Mouse (Mus musculus) neural tube, postnatal 0 days (tissue): ENCODE measurements around the gene Vmn1r20. TPM values are rescaled to one million over a fixed set of nuclear protein-coding genes. Genes with fewer than 3 reads are reported as not detected.

Experiments
- polyA plus RNA-seq: library from polyadenylated mRNA; unstranded; fragments of >200 nt; fragmentation: Nextera tagmentation; extraction: Ambion mirVana; gene quantifications from 2 replicates; pipeline ENCODE4 v1.2.1, GENCODE M21; 2015

The Vmn1r20 gene
- polyA plus RNA-seq: not detected in 2 replicates

GRCm38 (mm10) chr6:57428630-57429029 is at the start of gene Vmn1r20:
Vmn1r20 (plus strand) TSS chr6:57428930.

GRCm38 (mm10) chr6:57395683-57396082 is 33.0 kb upstream of the Vmn1r20 start, which contains the start of gene Vmn1r18:
Vmn1r18 (minus strand) TSS chr6:57395783.

GRCm38 (mm10) chr6:57403480-57403879 is 25.2 kb upstream of the Vmn1r20 start, which contains the start of gene Vmn1r19:
Vmn1r19 (plus strand) TSS chr6:57403780.

Other genes with a start within 250 kb of the Vmn1r20 start
- not detected in 2 replicates for gene Vmn1r13, start 225.6 kb upstream of the Vmn1r20 start, polyA plus RNA-seq
- gene Vmn1r14, start 197.2 kb upstream of the Vmn1r20 start, polyA plus RNA-seq: not detected in 2 replicates
- not detected in 2 replicates for gene Vmn1r15, start 171.0 kb upstream of the Vmn1r20 start, polyA plus RNA-seq
- not detected in 2 replicates for gene Vmn1r16, start 99.4 kb upstream of the Vmn1r20 start, polyA plus RNA-seq
- not detected in 2 replicates for gene Vmn1r17, start 65.2 kb upstream of the Vmn1r20 start, polyA plus RNA-seq
- not detected in 2 replicates for gene Vmn1r18, start 33.1 kb upstream of the Vmn1r20 start, polyA plus RNA-seq
- gene Vmn1r19, start 25.1 kb upstream of the Vmn1r20 start, polyA plus RNA-seq: not detected in 2 replicates
- gene Ppm1k, start 106.5 kb downstream of the Vmn1r20 start, polyA plus RNA-seq: 10.6 and 10.8 TPM in 2 replicates
- 2.1 and 3.7 TPM in 2 replicates for gene Herc6, start 152.1 kb downstream of the Vmn1r20 start, polyA plus RNA-seq